Mouse (Mus musculus) liver, embryonic 12.5 days (tissue): Measurements from ENCODE around the gene Itgb8. TPM values are rescaled to one million over a fixed set of nuclear protein-coding genes. Genes with fewer than 3 reads are reported as not detected.

Experiments used
- ATAC-seq: fragments of 200-750 bp; cut with Nextera tagmentation; 2 replicates; pipeline ENCODE4 v1.8.0; 2017; ENCODE audit warnings: moderate number of reproducible peaks, mild to moderate bottlenecking, moderate library complexity
- H3K27ac ChIP-seq: fragments of 300-500 bp; sonication (generic); 2 replicates; pipeline ENCODE4 v1.5.1; 2016; ENCODE audit warnings: mild to moderate bottlenecking
- H3K27me3 ChIP-seq: fragments of 300-500 bp; sonication (generic); replicated peaks from 2 replicates; pipeline ENCODE4 v1.6.1; 2016; ENCODE audit warnings: mild to moderate bottlenecking, moderate library complexity
- H3K36me3 ChIP-seq: fragments of 300-500 bp; sonication (generic); 2 replicates; pipeline ENCODE4 v1.6.1; 2016; ENCODE audit warnings: mild to moderate bottlenecking, moderate library complexity
- H3K4me1 ChIP-seq: fragments of 300-500 bp; sonication (generic); 2 replicates; pipeline ENCODE4 v1.6.1; 2016
- H3K4me2 ChIP-seq: fragments of 300-500 bp; sonication (generic); 2 replicates; pipeline ENCODE4 v1.6.1; 2016; ENCODE audit warnings: mild to moderate bottlenecking, moderate library complexity
- H3K4me3 ChIP-seq: fragments of 300-500 bp; sonication (generic); 2 replicates; pipeline ENCODE4 v1.5.1; 2016; ENCODE audit warnings: mild to moderate bottlenecking, moderate library complexity
- H3K9ac ChIP-seq: fragments of 300-500 bp; sonication (generic); 2 replicates; pipeline ENCODE4 v1.6.1; 2016; ENCODE audit warnings: mild to moderate bottlenecking, moderate library complexity
- H3K9me3 ChIP-seq: fragments of 300-500 bp; sonication (generic); replicated peaks from 2 replicates; pipeline ENCODE4 v1.6.1; 2016; ENCODE audit warnings: mild to moderate bottlenecking, moderate library complexity
- WGBS: fragments of 180-500 bp; shearing (Covaris S2); methylation state at CpG from one replicate; pipeline ENCODE4 v1.1.7; 2016; ENCODE audit not compliant: insufficient replicate concordance; 5-methylcytosine and 5-hydroxymethylcytosine counted together
- polyA plus RNA-seq: library from polyadenylated mRNA; unstranded; fragments of >200 nt; fragmentation: Nextera tagmentation; extraction: Ambion mirVana; gene quantifications from 2 replicates; pipeline ENCODE4 v1.2.1, GENCODE M21; 2016

Gene Itgb8
- 0.32 and 0.45 TPM in 2 replicates for polyA plus RNA-seq

- WGBS, result 4% methylated on average over 29 of the region's 29 CpGs
- Histone ChIP-seq H3K27ac (no peak within 1 kb of the TSS), H3K4me3 (peak within 1 kb of the TSS; percentile 45), H3K36me3 (no peaks in the 10 kb centered on the region), H3K4me1 (no peaks in the 10 kb centered on the region), H3K4me2 (peak within 1 kb of the TSS; percentile 63), H3K27me3 (peaks cover 39% of the 10 kb centered on the region), H3K9me3 (no peaks in the 10 kb centered on the region), H3K9ac (0 out of 2 replicates have a peak within 1 kb of the TSS, but pooled peaks have one; percentile 7)
- peak; percentile 66; the same call in 1 of the 2 replicates for ATAC-seq
Observed at GRCm38 (mm10) chr12:119238696-119239415, at the start of gene Itgb8. Gene Itgb8 (minus strand): TSS chr12:119238802.

GRCm38 (mm10) chr12:119276282-119276681, 37.7 kb upstream of the Itgb8 start:
- ATAC-seq, result no peak
- 58% methylated on average over 1 of the region's 1 CpGs for WGBS
- no peak overlapping the region for H3K27ac ChIP-seq

GRCm38 (mm10) chr12:119273605-119274004, 35.0 kb upstream of the Itgb8 start:
- H3K4me1 ChIP-seq, result no peaks in the 10 kb centered on the region
- no peak overlapping the region for H3K9ac ChIP-seq
- WGBS, result 19% methylated on average over 1 of the region's 1 CpGs
- no peaks in the 10 kb centered on the region for H3K36me3 ChIP-seq
- H3K27ac ChIP-seq, result no peak overlapping the region
- H3K4me3 ChIP-seq, result no peak overlapping the region
- no peak overlapping the region for H3K4me2 ChIP-seq
- no peak for ATAC-seq
- no peaks in the 10 kb centered on the region for H3K9me3 ChIP-seq
- no peaks in the 10 kb centered on the region for H3K27me3 ChIP-seq

More at GRCm38 (mm10) chr12:119276282-119276681, 37.7 kb upstream of the Itgb8 start:
- H3K9me3 ChIP-seq, result no peaks in the 10 kb centered on the region
- H3K4me1 ChIP-seq, result no peaks in the 10 kb centered on the region
- no peak overlapping the region for H3K4me2 ChIP-seq
- no peak overlapping the region for H3K4me3 ChIP-seq
- H3K36me3 ChIP-seq, result no peaks in the 10 kb centered on the region
- H3K9ac ChIP-seq, result no peak overlapping the region
- H3K27me3 ChIP-seq, result no peaks in the 10 kb centered on the region

DNA sequence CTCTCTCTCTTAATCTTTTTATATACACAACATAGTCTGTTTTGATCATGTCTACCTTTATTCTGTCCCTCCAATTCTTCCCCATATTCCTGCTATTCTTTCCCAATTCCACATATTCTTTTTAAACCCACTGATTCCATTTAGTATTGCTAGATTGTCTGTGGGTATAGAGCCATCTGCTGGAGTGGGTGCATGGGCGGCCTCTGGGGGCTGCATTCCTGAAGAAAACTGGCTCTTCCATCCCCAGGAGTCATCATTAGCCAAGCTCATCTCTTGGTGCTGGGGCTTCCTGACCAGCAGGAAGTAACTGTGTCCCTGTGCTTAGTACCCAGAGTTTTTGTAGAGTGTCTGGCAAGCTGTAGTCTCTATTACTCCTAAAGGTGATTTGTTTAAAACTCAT, 33.4 kb upstream of the Itgb8 start:
- Histone ChIP-seq H3K27ac (no peak overlapping the region), H3K4me1 (no peaks in the 10 kb centered on the region), H3K36me3 (no peaks in the 10 kb centered on the region), H3K4me3 (no peak overlapping the region), H3K9ac (no peak overlapping the region), H3K4me2 (no peak overlapping the region), H3K27me3 (no peaks in the 10 kb centered on the region), H3K9me3 (no peaks in the 10 kb centered on the region)
- WGBS, result 50% methylated on average over 1 of the region's 1 CpGs
- no peak for ATAC-seq

- no peaks in the 10 kb centered on the region for H3K36me3 ChIP-seq
- H3K9ac ChIP-seq, result no peak overlapping the region
- WGBS, result 69% methylated on average over 2 of the region's 2 CpGs
- H3K4me2 ChIP-seq, result no peak overlapping the region
- H3K4me1 ChIP-seq, result no peaks in the 10 kb centered on the region
- H3K4me3 ChIP-seq, result no peak overlapping the region
- H3K9me3 ChIP-seq, result no peaks in the 10 kb centered on the region
- H3K27me3 ChIP-seq, result no peaks in the 10 kb centered on the region
- no peak for ATAC-seq
- no peak overlapping the region for H3K27ac ChIP-seq
Observed at GRCm38 (mm10) chr12:119270036-119270435, 31.4 kb upstream of the Itgb8 start.

DNA sequence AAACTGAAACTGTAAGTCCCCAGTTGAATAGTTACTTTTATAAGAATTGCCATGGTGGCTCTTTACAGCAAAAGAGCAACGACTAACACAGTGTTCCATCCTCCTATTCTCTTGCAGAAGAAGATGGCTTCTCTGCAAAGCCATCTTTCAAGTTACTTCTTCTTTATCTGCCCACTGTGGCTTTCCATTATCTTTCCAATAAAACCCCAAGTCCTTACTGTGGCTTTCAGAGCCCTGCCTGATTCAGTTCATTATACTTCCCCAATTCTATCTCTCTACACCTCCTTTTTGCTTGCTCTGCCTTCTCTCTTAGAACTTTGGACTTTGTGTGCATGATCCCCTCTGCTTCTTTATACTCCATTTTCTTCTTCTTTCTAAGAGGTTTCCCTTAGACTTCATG, 30.1 kb upstream of the Itgb8 start:
- no peak overlapping the region for H3K4me2 ChIP-seq
- H3K27me3 ChIP-seq, result no peaks in the 10 kb centered on the region
- H3K36me3 ChIP-seq, result no peaks in the 10 kb centered on the region
- no peaks in the 10 kb centered on the region for H3K9me3 ChIP-seq
- no peak for ATAC-seq
- WGBS, result 46% methylated on average over 1 of the region's 1 CpGs
- H3K4me1 ChIP-seq, result no peaks in the 10 kb centered on the region
- H3K4me3 ChIP-seq, result no peak overlapping the region
- no peak overlapping the region for H3K9ac ChIP-seq
- H3K27ac ChIP-seq, result no peak overlapping the region

GRCm38 (mm10) chr12:119264506-119264905, 25.9 kb upstream of the Itgb8 start:
- no peak overlapping the region for H3K4me3 ChIP-seq
- 68% methylated on average over 3 of the region's 3 CpGs for WGBS
- no peak for ATAC-seq
- no peak overlapping the region for H3K9ac ChIP-seq
- no peaks in the 10 kb centered on the region for H3K9me3 ChIP-seq
- no peak overlapping the region for H3K27ac ChIP-seq
- no peaks in the 10 kb centered on the region for H3K36me3 ChIP-seq
- H3K4me1 ChIP-seq, result no peaks in the 10 kb centered on the region
- no peak overlapping the region for H3K4me2 ChIP-seq
- no peaks in the 10 kb centered on the region for H3K27me3 ChIP-seq

DNA sequence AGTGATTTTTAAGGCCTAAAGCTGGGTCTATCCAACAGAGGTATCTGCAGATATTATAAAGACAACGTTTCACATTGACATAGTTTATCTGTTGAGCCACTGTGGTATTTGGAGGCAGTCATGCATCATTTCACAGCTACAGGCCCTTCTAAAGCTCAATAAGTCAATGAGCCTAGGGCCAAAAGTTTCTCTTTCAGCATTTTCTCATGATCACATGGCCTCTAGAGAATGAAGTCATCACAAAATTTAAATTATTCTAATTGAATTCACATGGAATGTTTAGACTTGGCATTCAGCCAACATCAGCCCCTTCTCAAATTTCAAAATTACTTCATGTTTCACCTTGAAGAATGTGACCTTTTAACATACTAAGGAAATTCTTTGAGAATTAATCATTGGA, 10.0 kb upstream of the Itgb8 start:
- Histone ChIP-seq H3K27ac (no peak overlapping the region), H3K4me1 (no peaks in the 10 kb centered on the region), H3K9me3 (no peaks in the 10 kb centered on the region), H3K27me3 (no peaks in the 10 kb centered on the region), H3K4me3 (no peak overlapping the region), H3K9ac (no peak overlapping the region), H3K36me3 (no peaks in the 10 kb centered on the region), H3K4me2 (no peak overlapping the region)
- WGBS, result 43% methylated on average over 1 of the region's 1 CpGs
- ATAC-seq, result no peak

GRCm38 (mm10) chr12:119241071-119241470, 2.5 kb upstream of the Itgb8 start:
- H3K9me3 ChIP-seq, result no peaks in the 10 kb centered on the region
- no peaks in the 10 kb centered on the region for H3K4me1 ChIP-seq
- WGBS, result 48% methylated on average over 1 of the region's 1 CpGs
- H3K4me3 ChIP-seq, result no peak overlapping the region
- no peak overlapping the region for H3K27ac ChIP-seq
- H3K9ac ChIP-seq, result no peak overlapping the region
- H3K27me3 ChIP-seq, result peaks cover 39% of the 10 kb centered on the region
- no peak overlapping the region for H3K4me2 ChIP-seq
- ATAC-seq, result no peak
- no peaks in the 10 kb centered on the region for H3K36me3 ChIP-seq

- H3K4me3 ChIP-seq, result peak overlapping the region; percentile 45
Observed at GRCm38 (mm10) chr12:119237921-119238695, 494 bp downstream of the Itgb8 start.

GRCm38 (mm10) chr12:119237241-119237920, 1.2 kb downstream of the Itgb8 start:
- H3K27me3 ChIP-seq, result peaks cover 39% of the 10 kb centered on the region
- no peaks in the 10 kb centered on the region for H3K4me1 ChIP-seq
- no peaks in the 10 kb centered on the region for H3K36me3 ChIP-seq
- peak overlapping the region; percentile 45 for H3K4me3 ChIP-seq
- no peak for ATAC-seq
- no peak overlapping the region for H3K9ac ChIP-seq
- 6% methylated on average over 13 of the region's 13 CpGs for whole genome bisulfite sequencing
- H3K4me2 ChIP-seq, result peak overlapping the region; percentile 63
- H3K9me3 ChIP-seq, result no peaks in the 10 kb centered on the region
- no peak overlapping the region for H3K27ac ChIP-seq

More at GRCm38 (mm10) chr12:119237921-119238695, 494 bp downstream of the Itgb8 start:
- ATAC-seq, result peak; percentile 10; the same call in 1 of the 2 replicates
- Histone ChIP-seq H3K9ac (0 out of 2 replicates have a peak overlapping the region, but pooled peaks have one; percentile 7), H3K27me3 (peaks cover 39% of the 10 kb centered on the region), H3K4me2 (peak overlapping the region; percentile 63), H3K4me1 (no peaks in the 10 kb centered on the region), H3K27ac (no peak overlapping the region), H3K9me3 (no peaks in the 10 kb centered on the region), H3K36me3 (no peaks in the 10 kb centered on the region)
- WGBS, result 2% methylated on average over 34 of the region's 35 CpGs

DNA sequence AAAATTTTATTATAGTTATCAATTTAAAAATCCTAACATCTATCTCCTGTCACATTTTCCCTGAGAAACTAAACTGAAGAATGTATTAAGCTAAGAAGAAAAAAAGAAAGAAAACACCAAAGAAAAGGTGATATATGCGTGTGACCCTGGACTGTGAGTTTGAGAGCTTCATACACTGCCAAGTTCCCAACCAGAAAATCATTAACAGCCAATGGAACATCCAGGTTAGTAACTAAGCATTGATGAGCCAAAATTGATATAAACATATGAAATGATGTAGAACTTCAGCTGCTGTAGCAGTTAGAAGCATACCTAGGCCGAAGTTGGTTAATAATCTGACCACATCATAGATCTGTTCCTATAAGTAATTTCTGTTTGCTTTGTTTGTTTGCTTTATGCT, 6.8 kb downstream of the Itgb8 start:
- H3K9ac ChIP-seq, result no peak overlapping the region
- H3K9me3 ChIP-seq, result no peaks in the 10 kb centered on the region
- H3K36me3 ChIP-seq, result no peaks in the 10 kb centered on the region
- H3K4me2 ChIP-seq, result no peak overlapping the region
- H3K4me3 ChIP-seq, result no peak overlapping the region
- WGBS, result 66% methylated on average over 2 of the region's 2 CpGs
- peaks cover under 1% of the 10 kb centered on the region; the same call in 1 of the 2 replicates for H3K27me3 ChIP-seq
- H3K27ac ChIP-seq, result no peak overlapping the region
- ATAC-seq, result no peak
- H3K4me1 ChIP-seq, result no peaks in the 10 kb centered on the region
